Comparison of ENCODE assay signal across 11 mouse cellular contexts in the genomic region with DNA sequence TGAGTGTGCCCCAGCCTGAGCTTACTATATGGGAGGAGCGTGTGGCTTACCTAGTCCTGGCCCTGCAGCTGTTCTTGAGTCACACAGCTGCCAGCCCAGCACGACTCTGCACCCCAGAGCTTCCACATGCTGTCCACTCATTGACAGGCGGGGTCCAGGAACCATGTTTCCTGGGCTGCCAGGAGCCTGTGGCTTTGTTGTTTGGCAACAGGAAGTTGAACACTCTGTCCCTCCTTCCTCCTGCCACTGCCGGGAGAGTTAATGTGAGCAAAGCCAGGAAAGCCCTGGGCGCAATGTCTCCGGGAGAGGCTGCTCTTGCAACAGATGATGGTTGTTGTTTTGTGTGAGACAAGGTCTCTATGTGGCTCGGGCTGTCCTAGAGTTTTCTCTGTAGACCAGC. TPM values are rescaled to one million over a fixed set of nuclear protein-coding genes. Genes with fewer than 3 reads are reported as not detected.
A peak's percentile ranks its signal among the peaks of the same experiment; 100 is the strongest.
DNase-seq lines count a peak whose midpoint lies in the region; ATAC-seq and TF ChIP-seq lines count a peak whose summit lies in the region.
"Had no signal": no experiment of that assay in that cellular context is flagged by ENCODE, and none has a peak within 500 bp of the region (broad histone marks: within the 10 kb centered on the region; RNA-seq: fewer than 3 reads in every experiment).

No protein-coding gene starts in this region.

- no peak overlapping the region for H3K9ac ChIP-seq in hindbrain, embryonic 12.5 days
- no peak overlapping the region for H3K9ac ChIP-seq in liver, postnatal 0 days (replicated peaks)
- H3K9ac ChIP-seq: neural tube, embryonic 15.5 days had no signal

- H3K4me2 ChIP-seq in hindbrain, embryonic 12.5 days (replicated peaks): no peak overlapping the region
- H3K4me2 ChIP-seq in liver, postnatal 0 days (ENCODE audit: low read depth, low read length): no peak overlapping the region
- H3K4me2 ChIP-seq: neural tube, embryonic 15.5 days had no signal

- no peak for TF ChIP-seq CTCF in liver, postnatal 0 days (IDR thresholded peaks at IDR 0.05; ENCODE audit: low read depth)

- H3K27me3 ChIP-seq in hindbrain, embryonic 10.5 days (ENCODE audit: insufficient read depth, poor library complexity, severe bottlenecking): no peaks in the 10 kb centered on the region
- H3K27me3 ChIP-seq in hindbrain, embryonic 12.5 days: no peaks in the 10 kb centered on the region
- no peaks in the 10 kb centered on the region for H3K27me3 ChIP-seq in liver, postnatal 0 days (ENCODE audit: insufficient read depth, low read length)
- H3K27me3 ChIP-seq: neural tube, embryonic 15.5 days had no signal

- peaks cover 12% of the 10 kb centered on the region; the same call in 1 of the 2 replicates for H3K36me3 ChIP-seq in hindbrain, embryonic 10.5 days
- 0 out of 2 replicates have a peak, but pooled peaks cover 6% of the 10 kb centered on the region for H3K36me3 ChIP-seq in hindbrain, embryonic 12.5 days
- 0 out of 2 replicates have a peak, but pooled peaks cover 3% of the 10 kb centered on the region for H3K36me3 ChIP-seq in liver, postnatal 0 days (replicated peaks; ENCODE audit: insufficient read depth, low read length)

- no peak for ATAC-seq in hindbrain, embryonic 12.5 days (ENCODE audit: low FRiP score)
- peak; percentile 47 for ATAC-seq in liver, postnatal 0 days
- no peak for ATAC-seq in megakaryocyte-erythroid progenitor cell, adult 5-6 weeks (replicated peaks; ENCODE audit: low FRiP score, low TSS enrichment, poor library complexity, severe bottlenecking)
- ATAC-seq: inflammation-experienced regulatory T-cells, adult 6 months had no signal

- peaks cover 58% of the 10 kb centered on the region for H3K4me1 ChIP-seq in hindbrain, embryonic 10.5 days (replicated peaks)
- peaks cover 18% of the 10 kb centered on the region for H3K4me1 ChIP-seq in hindbrain, embryonic 12.5 days
- H3K4me1 ChIP-seq in liver, postnatal 0 days (ENCODE audit: insufficient read depth): no peaks in the 10 kb centered on the region
- H3K4me1 ChIP-seq: neural tube, embryonic 15.5 days had no signal

- peak overlapping the region; percentile 4 for H3K27ac ChIP-seq in hindbrain, embryonic 10.5 days
- no peak overlapping the region for H3K27ac ChIP-seq in hindbrain, embryonic 12.5 days
- no peak overlapping the region for H3K27ac ChIP-seq in liver, postnatal 0 days (ENCODE audit: low read depth)
- H3K27ac ChIP-seq: neural tube, embryonic 15.5 days had no signal

- no peak overlapping the region for H3K4me3 ChIP-seq in hindbrain, embryonic 10.5 days
- H3K4me3 ChIP-seq in hindbrain, embryonic 12.5 days: no peak overlapping the region
- H3K4me3 ChIP-seq in liver, postnatal 0 days (ENCODE audit: low read depth, low read length): no peak overlapping the region
- H3K4me3 ChIP-seq: neural tube, embryonic 15.5 days had no signal

- no peak for TF ChIP-seq EP300 in liver, postnatal 0 days (IDR thresholded peaks at IDR 0.05; ENCODE audit: low read depth)

- no peaks in the 10 kb centered on the region for H3K9me3 ChIP-seq in hindbrain, embryonic 10.5 days
- H3K9me3 ChIP-seq in hindbrain, embryonic 12.5 days (replicated peaks): no peaks in the 10 kb centered on the region
- no peaks in the 10 kb centered on the region for H3K9me3 ChIP-seq in liver, postnatal 0 days (ENCODE audit: low read length)
- H3K9me3 ChIP-seq: neural tube, embryonic 15.5 days had no signal

- DNase-seq in hindbrain, embryonic 10.5 days (ENCODE audit: low spot score): no peak
- DNase-seq in 416B (ENCODE audit: low read depth): peak; percentile 90
- peak; percentile 45 to 73 for DNase-seq in adrenal gland, postnatal 36 days
- DNase-seq in liver, postnatal 0 days: peak; percentile 44
- no peak for DNase-seq in spleen, postnatal 14 days (ENCODE audit: low spot score in 2 of 2)
- DNase-seq in layer of hippocampus, postnatal 36 days: no peak
- DNase-seq: cerebellum, postnatal 36 days had no signal

- 69% methylated on average over 7 of the region's 7 CpGs for WGBS in hindbrain, embryonic 10.5 days
- WGBS in hindbrain, embryonic 12.5 days: 66% methylated on average over 7 of the region's 7 CpGs
- 24% methylated on average over 7 of the region's 7 CpGs for WGBS in liver, postnatal 0 days (ENCODE audit: insufficient replicate concordance)

RNA-seq across cellular contexts. Expression of a gene that starts 24.6 kb away (rescaled TPM):
- polyA plus RNA-seq in hindbrain, embryonic 10.5 days (2016; fragmentation: Nextera tagmentation; extraction: Ambion mirVana): 0.95 and 4.1 TPM in 2 replicates
- 1.6 and 3.0 TPM in 2 replicates for polyA plus RNA-seq in hindbrain, embryonic 12.5 days (2016; fragmentation: Nextera tagmentation; extraction: Ambion mirVana)
- 1 to 10 TPM in 1 of 2 experiments, under 1 TPM in 1; 0.53 to 1.2 TPM for total RNA-seq in adrenal gland, postnatal 36 days (2021)
- not detected in 2 replicates for polyA plus RNA-seq in liver, postnatal 0 days (2015; fragmentation: Nextera tagmentation; extraction: Ambion mirVana)
- total RNA-seq in megakaryocyte-erythroid progenitor cell, adult 5-6 weeks (2014; fragmentation: Nextera tagmentation): not detected in 2 replicates
- total RNA-seq in megakaryocyte-erythroid progenitor cell, adult 5-6 weeks (2017): not detected in 2 replicates
- total RNA-seq in layer of hippocampus, postnatal 36 days (2021): under 1 TPM; 0.30 to 0.53 TPM
- polyA plus RNA-seq: inflammation-experienced regulatory T-cells, adult 6 months had no signal

RNA-seq across cellular contexts. Expression of a gene that starts 38.7 kb away (rescaled TPM):
- 5.2 and 12.5 TPM in 2 replicates for polyA plus RNA-seq in hindbrain, embryonic 10.5 days (2016; fragmentation: Nextera tagmentation; extraction: Ambion mirVana)
- 17.2 and 18.5 TPM in 2 replicates for polyA plus RNA-seq in hindbrain, embryonic 12.5 days (2016; fragmentation: Nextera tagmentation; extraction: Ambion mirVana)
- total RNA-seq in adrenal gland, postnatal 36 days (2021): 100 to 1,000 TPM in 1 of 2 experiments, 10 to 100 TPM in 1; 77.7 to 152 TPM
- polyA plus RNA-seq in liver, postnatal 0 days (2015; fragmentation: Nextera tagmentation; extraction: Ambion mirVana): 4.9 and 5.1 TPM in 2 replicates
- 0.07 TPM in 1 of 2 replicates, not detected in the other for total RNA-seq in megakaryocyte-erythroid progenitor cell, adult 5-6 weeks (2014; fragmentation: Nextera tagmentation)
- 0.15 and 0.56 TPM in 2 replicates for total RNA-seq in megakaryocyte-erythroid progenitor cell, adult 5-6 weeks (2017)
- 100 to 1,000 TPM; 151 to 168 TPM for total RNA-seq in layer of hippocampus, postnatal 36 days (2021)

RNA-seq across cellular contexts. Expression of a gene that starts 51.4 kb away (rescaled TPM):
- polyA plus RNA-seq in hindbrain, embryonic 10.5 days (2016; fragmentation: Nextera tagmentation; extraction: Ambion mirVana): 34.1 and 38.7 TPM in 2 replicates
- 30.6 and 36.8 TPM in 2 replicates for polyA plus RNA-seq in hindbrain, embryonic 12.5 days (2016; fragmentation: Nextera tagmentation; extraction: Ambion mirVana)
- 10 to 100 TPM; 40.3 to 55.6 TPM for total RNA-seq in adrenal gland, postnatal 36 days (2021)
- 9.9 and 10.8 TPM in 2 replicates for polyA plus RNA-seq in liver, postnatal 0 days (2015; fragmentation: Nextera tagmentation; extraction: Ambion mirVana)
- total RNA-seq in megakaryocyte-erythroid progenitor cell, adult 5-6 weeks (2014; fragmentation: Nextera tagmentation): 27.4 and 30.4 TPM in 2 replicates
- 9.2 and 12.9 TPM in 2 replicates for total RNA-seq in megakaryocyte-erythroid progenitor cell, adult 5-6 weeks (2017)
- total RNA-seq in layer of hippocampus, postnatal 36 days (2021): 10 to 100 TPM; 35.8 to 37.7 TPM

Comparison
In these comparisons a context has a peak if more than half of its experiments do, and no peak if none do; other contexts are left out.
1. DNase-seq: peak in 416B (single experiment), adrenal gland, postnatal 36 days (2 of 2) and liver, postnatal 0 days (single experiment); none in hindbrain, embryonic 10.5 days (single experiment), spleen, postnatal 14 days (0 of 2) and layer of hippocampus, postnatal 36 days (0 of 2).
2. RNA of a gene that starts 38.7 kb away (total RNA-seq): 151 to 168 TPM in layer of hippocampus, postnatal 36 days and 77.7 to 152 TPM in adrenal gland, postnatal 36 days; 0.07 to 0.56 TPM in megakaryocyte-erythroid progenitor cell, adult 5-6 weeks; every median in the first group is over 10 times any median in the second.